Mouse (Mus musculus): Measurements from ENCODE around the gene Scn11a. TPM values are rescaled to one million over a fixed set of nuclear protein-coding genes. Genes with fewer than 3 reads are reported as not detected.

Scn11a gene
- total RNA-seq, 1 experiment from 2014 or later: not detected

DNA sequence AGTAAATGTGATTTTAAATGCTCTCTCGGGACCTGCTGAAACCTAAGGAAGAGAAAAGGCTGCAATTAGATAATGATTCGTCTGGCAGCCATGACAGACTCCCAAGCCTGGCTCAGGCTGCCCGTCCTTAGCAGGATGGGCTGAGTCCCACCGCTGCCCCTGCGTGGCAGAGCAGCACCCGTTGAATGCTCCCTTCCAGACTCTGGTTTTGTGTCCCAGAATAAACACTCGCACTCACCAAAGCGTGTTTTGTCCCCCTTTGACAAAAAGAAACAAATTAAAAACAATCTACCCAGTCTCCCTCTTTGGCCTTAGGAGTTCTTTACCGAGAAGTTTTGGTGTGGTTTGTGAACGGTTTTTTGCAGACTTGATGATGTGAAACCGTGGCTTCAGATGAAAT lies 106.0 kb downstream of the Scn11a start, which contains the start of gene Scn10a:
TSS of gene Scn10a (minus strand) at position 101 of the 400 bp plus-strand sequence.
- ATAC-seq (replicated peaks; ENCODE audit: insufficient number of reproducible peaks, low FRiP score, low TSS enrichment, poor library complexity, severe bottlenecking): no peak

DNA sequence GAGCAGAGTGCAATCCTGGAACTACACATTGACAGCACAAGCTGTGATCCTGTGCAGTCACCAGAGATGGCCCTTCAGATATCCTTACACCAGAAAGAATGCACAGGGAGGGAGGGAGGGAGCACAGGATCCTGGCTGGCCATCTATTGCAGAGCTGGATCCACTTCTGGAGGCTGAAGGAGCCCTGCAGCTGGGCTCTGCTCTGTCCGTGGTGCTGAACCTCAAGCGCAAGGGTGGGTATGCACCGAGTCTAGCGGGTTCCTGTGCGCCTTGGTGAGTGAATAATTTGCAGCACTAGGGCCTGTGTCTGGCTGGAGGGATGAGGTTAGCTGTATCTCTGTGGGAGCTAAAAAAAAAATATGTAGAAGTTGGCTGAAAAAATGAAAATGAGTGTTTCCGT lies 118.6 kb downstream of the Scn11a start:
- ATAC-seq (replicated peaks; ENCODE audit: insufficient number of reproducible peaks, low FRiP score, low TSS enrichment, poor library complexity, severe bottlenecking): no peak

Other genes starting within 250 kb of the Scn11a start
- gene Scn5a, start 246.4 kb downstream of the Scn11a start, total RNA-seq (2017): not detected in 3 replicates
- gene Scn10a, start 106.1 kb downstream of the Scn11a start, total RNA-seq (2017): not detected in 3 replicates
- gene Wdr48, start 69.4 kb upstream of the Scn11a start, total RNA-seq (2017): 34.3 to 58.8 TPM (median 53.3 TPM) in 3 replicates
- 1.2 to 1.9 TPM (median 1.8 TPM) in 3 replicates for gene Gorasp1, start 112.1 kb upstream of the Scn11a start, total RNA-seq (2017)
- gene Ttc21a, start 112.2 kb upstream of the Scn11a start, total RNA-seq (2017): not detected in 3 replicates
- 46.8 to 67.3 TPM (median 52.6 TPM) in 3 replicates for gene Csrnp1, start 159.2 kb upstream of the Scn11a start, total RNA-seq (2017)
- gene Xirp1, start 198.1 kb upstream of the Scn11a start, total RNA-seq (2017): 0.76 to 2.0 TPM (median 1.7 TPM) in 3 replicates
- gene Cx3cr1, start 244.4 kb upstream of the Scn11a start, total RNA-seq (2017): 220 to 263 TPM (median 252 TPM) in 3 replicates